Comparison of ENCODE assay signal across 8 mouse cellular contexts in genomic region chr7:70354606-70355356, GRCm38 (mm10). TPM values are rescaled to one million over a fixed set of nuclear protein-coding genes. Genes with fewer than 3 reads are reported as not detected.
DNase-seq lines count a peak whose midpoint lies in the region; ATAC-seq and TF ChIP-seq lines count a peak whose summit lies in the region.

No protein-coding gene starts in this region.

- peak overlapping the region; percentile 63 for H3K27ac ChIP-seq in layer of hippocampus, adult 2 months
- peak overlapping the region; percentile 98 for H3K27ac ChIP-seq in forebrain, embryonic 10.5 days
- peak overlapping the region; percentile 100 for H3K27ac ChIP-seq in kidney, embryonic 14.5 days (ENCODE audit: low read depth, low read length)
- H3K27ac ChIP-seq in midbrain, postnatal 0 days (ENCODE audit: low read depth, low read length), result peak overlapping the region; percentile 47; the same call in 1 of the 2 replicates
- H3K27ac ChIP-seq in thymus, adult 2 months (ENCODE audit: control insufficient read depth, insufficient read depth, low read length), result no peak overlapping the region

- DNase-seq in layer of hippocampus, adult 2 months (ENCODE audit: low spot score in 2 of 2), result no peak
- DNase-seq in layer of hippocampus, adult 9-10 months (ENCODE audit: low spot score), result no peak
- peak; percentile 46 for DNase-seq in forebrain, embryonic 10.5 days (ENCODE audit: extremely low spot score, low spot score)
- DNase-seq in midbrain, postnatal 0 days (ENCODE audit: low spot score), result no peak
- no peak for DNase-seq in thymus, postnatal 10 days (ENCODE audit: low spot score in 2 of 2)
- no peak for DNase-seq in thymus, postnatal 14 days
- DNase-seq in thymus, adult 2 months, result no peak

- peak; percentile 6; the same call in 1 of the 2 replicates for ATAC-seq in kidney, embryonic 14.5 days (ENCODE audit: low FRiP score, low TSS enrichment)
- ATAC-seq in midbrain, postnatal 0 days (ENCODE audit: low FRiP score), result no peak

- peaks cover 89% of the 10 kb centered on the region for H3K27me3 ChIP-seq in forebrain, embryonic 10.5 days (ENCODE audit: poor library complexity, severe bottlenecking)
- no peaks in the 10 kb centered on the region for H3K27me3 ChIP-seq in kidney, embryonic 14.5 days (ENCODE audit: control insufficient read depth, insufficient read depth, low read length)
- peaks cover 31% of the 10 kb centered on the region for H3K27me3 ChIP-seq in midbrain, postnatal 0 days (ENCODE audit: insufficient read depth, low read length)
- peaks cover 6% of the 10 kb centered on the region for H3K27me3 ChIP-seq in thymus, adult 2 months (ENCODE audit: control insufficient read depth, insufficient read depth, low read length)

- no peak for TF ChIP-seq CTCF in layer of hippocampus, adult 2 months (conservative IDR thresholded peaks at IDR 0.05)
- TF ChIP-seq CTCF in midbrain, postnatal 0 days (IDR thresholded peaks at IDR 0.05), result no peak
- TF ChIP-seq CTCF in thymus, adult 2 months (IDR thresholded peaks at IDR 0.05; ENCODE audit: borderline replicate concordance, control insufficient read depth, extremely low read depth, insufficient read depth, low read length, poor library complexity), result no peak

- 3% methylated on average over 14 of the region's 14 CpGs for WGBS in forebrain, embryonic 10.5 days
- WGBS in kidney, embryonic 14.5 days, result 11% methylated on average over 14 of the region's 14 CpGs
- WGBS in midbrain, postnatal 0 days, result 18% methylated on average over 14 of the region's 14 CpGs
- 24% methylated on average over 14 of the region's 14 CpGs for WGBS in thymus, adult 2 months

- no peaks in the 10 kb centered on the region for H3K9me3 ChIP-seq in forebrain, embryonic 10.5 days
- no peaks in the 10 kb centered on the region for H3K9me3 ChIP-seq in kidney, embryonic 14.5 days (ENCODE audit: control insufficient read depth, low read length)
- H3K9me3 ChIP-seq in midbrain, postnatal 0 days (ENCODE audit: low read length), result no peaks in the 10 kb centered on the region

- H3K36me3 ChIP-seq in forebrain, embryonic 10.5 days (replicated peaks), result peaks cover 63% of the 10 kb centered on the region
- peaks cover 68% of the 10 kb centered on the region for H3K36me3 ChIP-seq in kidney, embryonic 14.5 days (ENCODE audit: control insufficient read depth, insufficient read depth, low read length)
- no peaks in the 10 kb centered on the region for H3K36me3 ChIP-seq in midbrain, postnatal 0 days (ENCODE audit: insufficient read depth, low read length)
- H3K36me3 ChIP-seq in thymus, adult 2 months (ENCODE audit: control insufficient read depth, insufficient read depth, low read length), result no peaks in the 10 kb centered on the region

- peaks cover 90% of the 10 kb centered on the region for H3K4me1 ChIP-seq in forebrain, embryonic 10.5 days
- H3K4me1 ChIP-seq in kidney, embryonic 14.5 days (ENCODE audit: control insufficient read depth, insufficient read depth, low read length), result no peaks in the 10 kb centered on the region
- H3K4me1 ChIP-seq in midbrain, postnatal 0 days (ENCODE audit: insufficient read depth, low read length), result no peaks in the 10 kb centered on the region
- no peaks in the 10 kb centered on the region for H3K4me1 ChIP-seq in thymus, adult 2 months (replicated peaks; ENCODE audit: control insufficient read depth, insufficient read depth, low read length)

- peak overlapping the region; percentile 100 for H3K9ac ChIP-seq in kidney, embryonic 14.5 days (ENCODE audit: low read depth, low read length)
- H3K9ac ChIP-seq in midbrain, postnatal 0 days (replicated peaks; ENCODE audit: low read length, poor library complexity, severe bottlenecking), result no peak overlapping the region; the same call in 1 of the 2 replicates

- H3K4me2 ChIP-seq in kidney, embryonic 14.5 days (replicated peaks; ENCODE audit: low read depth, low read length), result peak overlapping the region; percentile 82
- peak overlapping the region; percentile 87 for H3K4me2 ChIP-seq in midbrain, postnatal 0 days (ENCODE audit: low read depth, low read length, poor library complexity, severe bottlenecking)

- TF ChIP-seq POLR2A in thymus, adult 2 months (IDR thresholded peaks at IDR 0.05; ENCODE audit: control insufficient read depth, extremely low read depth, insufficient read depth, low read length, poor library complexity), result no peak

- H3K4me3 ChIP-seq in layer of hippocampus, adult 2 months, result peak overlapping the region; percentile 26
- peak overlapping the region; percentile 84 for H3K4me3 ChIP-seq in forebrain, embryonic 10.5 days
- H3K4me3 ChIP-seq in kidney, embryonic 14.5 days (ENCODE audit: low read length), result peak overlapping the region; percentile 96
- H3K4me3 ChIP-seq in midbrain, postnatal 0 days (ENCODE audit: low read depth, low read length), result peak overlapping the region; percentile 68
- no peak overlapping the region for H3K4me3 ChIP-seq in thymus, adult 2 months (ENCODE audit: control insufficient read depth, insufficient read depth, low read length)

RNA-seq across cellular contexts. Expression of gene Nr2f2, which starts 11.8 kb away (rescaled TPM):
- 10 to 100 TPM; 35.8 to 48.5 TPM for total RNA-seq in layer of hippocampus, adult 2 months (2021)
- 82.3 and 82.7 TPM in 2 replicates for polyA plus RNA-seq in forebrain, embryonic 10.5 days (2016; fragmentation: Nextera tagmentation; extraction: Ambion mirVana)
- 310 and 320 TPM in 2 replicates for polyA plus RNA-seq in kidney, embryonic 14.5 days (2014; fragmentation: Nextera tagmentation; extraction: Ambion mirVana)
- 38.9 and 43.2 TPM in 2 replicates for total RNA-seq in midbrain, postnatal 0 days (2014; rRNA removed)
- polyA plus RNA-seq in midbrain, postnatal 0 days (2015; fragmentation: Nextera tagmentation; extraction: Ambion mirVana), result 65.4 and 81.6 TPM in 2 replicates
- 12.8 and 14.7 TPM in 2 replicates for polyA plus RNA-seq in thymus, adult 2 months (2012; rRNA removed)
